Mouse (Mus musculus) intestine, embryonic 14.5 days (tissue): Measurements from ENCODE around the gene 4930412O13Rik. TPM values are rescaled to one million over a fixed set of nuclear protein-coding genes. Genes with fewer than 3 reads are reported as not detected.

Experiments used
- ATAC-seq: fragments of 200-750 bp; cut with Nextera tagmentation; replicated peaks from 2 replicates; pipeline ENCODE4 v1.8.0; 2017; ENCODE audit warnings: low read depth, moderate number of reproducible peaks, moderate TSS enrichment, moderate library complexity; ENCODE audit not compliant: low FRiP score, low TSS enrichment
- DNase-seq: peaks from one replicate; pipeline ENCODE4 v3.0.0-alpha.2; 2018; ENCODE audit warnings: low spot score
- H3K27ac ChIP-seq: fragments of 300-500 bp; sonication (generic); 2 replicates; pipeline ENCODE4 v1.5.1; 2014; ENCODE audit warnings: low read depth, mild to moderate bottlenecking, control low read depth
- H3K27me3 ChIP-seq: fragments of 300-500 bp; sonication (generic); replicated peaks from 2 replicates; pipeline ENCODE4 v1.6.1; 2014; ENCODE audit warnings: low read length, control low read depth; ENCODE audit not compliant: control insufficient read depth, insufficient read depth
- H3K36me3 ChIP-seq: fragments of 300-500 bp; sonication (generic); 2 replicates; pipeline ENCODE4 v1.6.1; 2014; ENCODE audit warnings: low read length, control low read depth; ENCODE audit not compliant: control insufficient read depth, insufficient read depth
- H3K4me1 ChIP-seq: fragments of 300-500 bp; sonication (generic); replicated peaks from 2 replicates; pipeline ENCODE4 v1.6.1; 2014; ENCODE audit warnings: low read length, control low read depth, mixed read lengths; ENCODE audit not compliant: control insufficient read depth, insufficient read depth
- H3K4me2 ChIP-seq: fragments of 300-500 bp; sonication (generic); 2 replicates; pipeline ENCODE4 v1.6.1; 2014; ENCODE audit warnings: low read length
- H3K4me3 ChIP-seq: fragments of 300-500 bp; sonication (generic); 2 replicates; pipeline ENCODE4 v1.5.1; 2014; ENCODE audit warnings: low read depth, low read length, control low read depth, mixed read lengths
- H3K9ac ChIP-seq: fragments of 300-500 bp; sonication (generic); 2 replicates; pipeline ENCODE4 v1.6.1; 2014; ENCODE audit warnings: mild to moderate bottlenecking, low read length
- H3K9me3 ChIP-seq: fragments of 300-500 bp; sonication (generic); 2 replicates; pipeline ENCODE4 v1.6.1; 2016; ENCODE audit warnings: low read length, control low read depth; ENCODE audit not compliant: control insufficient read depth
- WGBS: fragments of 180-500 bp; shearing (Covaris S2); extraction: QIAGEN DNeasy Blood & Tissue Kit; methylation state at CpG from one replicate; pipeline ENCODE4 v1.1.7; 2014; 5-methylcytosine and 5-hydroxymethylcytosine counted together
- polyA plus RNA-seq: library from polyadenylated mRNA; unstranded; fragments of >200 nt; fragmentation: Nextera tagmentation; extraction: Ambion mirVana; gene quantifications from 2 replicates; pipeline ENCODE4 v1.2.1, GENCODE M21; 2014

The 4930412O13Rik gene
- polyA plus RNA-seq: not detected in 2 replicates

DNA sequence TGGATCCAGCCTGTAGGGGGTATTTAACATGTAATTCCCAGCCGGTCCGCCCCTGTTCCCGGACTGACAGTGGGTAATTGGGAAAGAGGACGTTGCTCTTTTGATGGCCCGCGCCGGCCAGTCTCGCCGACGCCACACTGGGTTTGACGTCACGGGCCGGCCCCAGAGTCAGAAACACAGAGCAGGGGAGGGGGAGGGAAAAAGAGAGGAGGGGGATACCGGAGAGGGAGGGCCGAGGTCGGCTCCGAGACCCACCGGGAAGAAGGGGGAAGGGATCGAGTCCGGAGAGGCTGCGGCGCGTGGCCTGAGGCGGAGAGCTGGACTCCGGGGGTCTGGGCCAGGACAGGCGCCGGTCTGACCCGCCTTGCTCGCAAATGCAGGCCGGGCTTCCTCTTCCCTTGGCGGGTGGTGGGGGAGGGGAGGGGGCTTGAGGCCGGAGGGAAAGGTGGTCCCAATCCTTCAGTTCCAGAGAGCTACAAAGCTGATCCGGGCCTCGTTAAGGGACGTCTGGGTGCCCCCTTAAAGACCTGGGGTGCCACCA lies at the start of gene 4930412O13Rik:
TSS of gene 4930412O13Rik (plus strand) at position 202 of the 541 bp plus-strand sequence.
- 0% methylated on average over 31 of the region's 35 CpGs for WGBS
- no peak for DNase-seq
- Histone ChIP-seq H3K27ac (no peak within 1 kb of the TSS), H3K36me3 (no peaks in the 10 kb centered on the region), H3K9me3 (no peaks in the 10 kb centered on the region), H3K4me2 (peak within 1 kb of the TSS; percentile 51), H3K9ac (0 out of 2 replicates have a peak within 1 kb of the TSS, but pooled peaks have one; percentile 20), H3K27me3 (peaks cover 100% of the 10 kb centered on the region), H3K4me1 (peaks cover 8% of the 10 kb centered on the region; the same call in 1 of the 2 replicates), H3K4me3 (peak within 1 kb of the TSS; percentile 29)
- ATAC-seq: no peak

- no peak overlapping the region for H3K4me3 ChIP-seq
- 68% methylated on average over 7 of the region's 7 CpGs for WGBS
- no peaks in the 10 kb centered on the region for H3K9me3 ChIP-seq
- H3K27me3 ChIP-seq: no peaks in the 10 kb centered on the region
- H3K4me1 ChIP-seq: no peaks in the 10 kb centered on the region
- no peak for ATAC-seq
- no peak for DNase-seq
- no peak overlapping the region for H3K4me2 ChIP-seq
- no peaks in the 10 kb centered on the region for H3K36me3 ChIP-seq
- H3K9ac ChIP-seq: no peak overlapping the region
- no peak overlapping the region for H3K27ac ChIP-seq
Observed at GRCm38 (mm10) chr2:9833712-9834111, 47.3 kb upstream of the 4930412O13Rik start.

GRCm38 (mm10) chr2:9835195-9835594 lies 45.9 kb upstream of the 4930412O13Rik start:
- Histone ChIP-seq H3K9me3 (no peaks in the 10 kb centered on the region), H3K36me3 (no peaks in the 10 kb centered on the region), H3K27me3 (no peaks in the 10 kb centered on the region), H3K4me1 (no peaks in the 10 kb centered on the region), H3K4me3 (no peak overlapping the region), H3K4me2 (no peak overlapping the region), H3K27ac (no peak overlapping the region), H3K9ac (no peak overlapping the region)
- DNase-seq (no peak), ATAC-seq (no peak)
- WGBS: 52% methylated on average over 7 of the region's 7 CpGs

GRCm38 (mm10) chr2:9852851-9853576 lies 28.0 kb upstream of the 4930412O13Rik start:
- WGBS: 21% methylated on average over 13 of the region's 13 CpGs
- Histone ChIP-seq H3K9ac (no peak overlapping the region), H3K27ac (no peak overlapping the region), H3K4me3 (no peak overlapping the region), H3K36me3 (no peaks in the 10 kb centered on the region), H3K4me2 (peak overlapping the region; percentile 18; the same call in 1 of the 2 replicates), H3K9me3 (no peaks in the 10 kb centered on the region), H3K27me3 (no peaks in the 10 kb centered on the region), H3K4me1 (0 out of 2 replicates have a peak, but pooled peaks cover 3% of the 10 kb centered on the region)
- DNase-seq (no peak), ATAC-seq (no peak)

DNA sequence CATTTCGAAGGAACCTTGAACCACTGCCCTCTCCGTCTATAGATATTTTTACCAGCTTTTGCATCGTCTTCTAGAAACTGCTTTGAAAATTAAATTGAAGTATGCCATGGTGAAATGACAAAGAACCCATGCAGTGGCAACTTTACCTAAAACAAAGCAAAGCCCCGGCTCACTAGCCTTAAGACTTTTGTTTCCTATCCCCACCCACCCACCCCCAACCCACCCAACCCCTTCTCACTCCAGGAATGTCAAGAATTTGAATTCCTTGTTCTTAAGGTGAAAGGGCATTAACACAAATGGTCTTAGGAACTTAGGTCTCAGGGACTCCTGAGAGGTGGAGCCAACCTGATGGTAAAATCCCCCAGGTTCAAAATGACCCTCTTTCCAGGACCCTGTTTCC lies 25.2 kb upstream of the 4930412O13Rik start:
- Histone ChIP-seq H3K4me1 (0 out of 2 replicates have a peak, but pooled peaks cover 3% of the 10 kb centered on the region), H3K36me3 (no peaks in the 10 kb centered on the region), H3K9me3 (no peaks in the 10 kb centered on the region), H3K4me3 (no peak overlapping the region), H3K4me2 (no peak overlapping the region), H3K27ac (no peak overlapping the region), H3K27me3 (no peaks in the 10 kb centered on the region), H3K9ac (no peak overlapping the region)
- 50% methylated on average over 4 of the region's 4 CpGs for WGBS
- no peak for ATAC-seq
- DNase-seq: no peak

- no peak for ATAC-seq
- H3K4me2 ChIP-seq: no peak overlapping the region
- no peaks in the 10 kb centered on the region for H3K4me1 ChIP-seq
- H3K9ac ChIP-seq: no peak overlapping the region
- no peak overlapping the region for H3K27ac ChIP-seq
- H3K4me3 ChIP-seq: no peak overlapping the region
- no peaks in the 10 kb centered on the region for H3K36me3 ChIP-seq
- 81% methylated on average over 5 of the region's 5 CpGs for WGBS
- no peak for DNase-seq
- H3K9me3 ChIP-seq: no peaks in the 10 kb centered on the region
- no peaks in the 10 kb centered on the region for H3K27me3 ChIP-seq
Observed at GRCm38 (mm10) chr2:9860698-9861097, 20.4 kb upstream of the 4930412O13Rik start.

DNA sequence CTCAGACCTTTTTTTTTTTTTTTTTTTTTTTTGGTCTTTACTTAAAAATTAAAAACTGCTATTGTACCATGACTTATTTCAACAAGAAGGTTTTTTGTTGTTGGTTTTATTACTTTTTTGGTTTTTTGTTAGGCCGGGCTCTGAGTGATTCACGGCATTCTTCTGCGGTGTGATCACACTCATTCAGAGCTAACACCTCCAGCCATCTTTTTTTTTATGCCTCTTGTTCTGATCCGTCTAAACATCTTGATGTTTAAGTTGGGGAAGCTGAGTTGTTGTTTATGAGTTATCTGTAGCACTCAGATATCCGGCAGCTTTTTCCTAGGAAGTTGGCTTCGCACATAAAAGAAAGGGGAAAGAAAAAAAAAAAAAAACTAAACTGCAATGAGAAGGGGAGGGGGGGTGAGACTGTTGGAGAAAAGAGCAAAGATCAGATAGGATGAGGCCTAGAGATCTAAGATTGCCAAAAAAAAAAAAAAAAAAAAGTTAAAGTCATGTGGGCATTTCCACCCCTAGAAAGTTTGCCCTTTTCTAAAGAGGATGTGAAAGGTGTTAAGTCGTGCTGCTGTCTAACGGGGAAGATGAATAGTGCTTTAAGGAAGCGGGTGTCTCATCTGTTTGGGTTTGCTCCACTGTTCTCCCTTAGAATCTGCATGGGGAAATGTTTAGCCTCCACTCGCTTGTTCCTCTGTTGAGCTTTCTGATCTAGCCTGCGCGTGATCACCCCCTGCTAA lies 13.8 kb upstream of the 4930412O13Rik start:
- Histone ChIP-seq H3K27ac (no peak overlapping the region), H3K27me3 (peaks cover 16% of the 10 kb centered on the region; the same call in 1 of the 2 replicates), H3K4me1 (no peaks in the 10 kb centered on the region), H3K36me3 (no peaks in the 10 kb centered on the region), H3K4me2 (no peak overlapping the region), H3K9ac (no peak overlapping the region), H3K4me3 (no peak overlapping the region), H3K9me3 (no peaks in the 10 kb centered on the region)
- 55% methylated on average over 12 of the region's 12 CpGs for WGBS
- no peak for DNase-seq
- ATAC-seq: no peak

DNA sequence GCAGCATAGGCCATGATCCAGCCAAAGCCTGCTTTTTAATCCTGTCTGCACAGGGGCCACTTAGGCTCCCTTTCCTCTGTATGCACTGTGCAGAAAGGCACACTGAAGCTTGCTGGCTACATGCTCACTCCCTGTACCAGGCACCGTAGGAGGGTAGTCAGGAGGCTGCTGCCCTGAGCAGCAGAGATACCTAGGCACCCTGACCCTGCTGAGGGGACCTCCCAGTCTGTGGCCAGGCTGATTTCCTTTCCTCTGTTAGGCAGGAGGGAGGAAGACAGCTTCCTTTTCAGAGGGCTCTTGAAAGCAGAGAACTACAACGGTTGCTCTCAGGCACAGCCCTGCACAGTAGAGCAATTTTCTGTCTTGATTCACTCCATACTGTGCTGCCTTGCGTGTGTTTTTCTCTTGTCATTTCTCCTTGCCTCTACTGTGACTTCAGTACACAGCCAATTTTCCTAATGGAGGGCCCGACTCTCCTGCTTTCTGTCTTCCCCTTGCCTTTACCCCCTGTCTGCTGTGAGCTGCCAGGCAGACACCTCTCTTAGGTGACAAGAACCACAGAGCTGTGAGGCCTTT lies 9.8 kb upstream of the 4930412O13Rik start:
- Histone ChIP-seq H3K4me1 (no peaks in the 10 kb centered on the region), H3K9ac (no peak overlapping the region), H3K36me3 (no peaks in the 10 kb centered on the region), H3K27ac (no peak overlapping the region), H3K9me3 (no peaks in the 10 kb centered on the region), H3K4me3 (no peak overlapping the region), H3K4me2 (no peak overlapping the region), H3K27me3 (peaks cover 55% of the 10 kb centered on the region)
- DNase-seq: no peak
- 42% methylated on average over 4 of the region's 4 CpGs for WGBS
- ATAC-seq: no peak
